17 mouse cellular contexts compared by ENCODE assay signal in genomic region chr4:136123792-136124161, GRCm38 (mm10). TPM values are rescaled to one million over a fixed set of nuclear protein-coding genes. Genes with fewer than 3 reads are reported as not detected.
A peak's percentile ranks its signal among the peaks of the same experiment; 100 is the strongest.
DNase-seq lines count a peak whose midpoint lies in the region; ATAC-seq and TF ChIP-seq lines count a peak whose summit lies in the region.
"Had no signal": no experiment of that assay in that cellular context is flagged by ENCODE, and none has a peak within 500 bp of the region (broad histone marks: within the 10 kb centered on the region; RNA-seq: fewer than 3 reads in every experiment).

No protein-coding gene starts in this region.

- H3K27me3 ChIP-seq in heart, postnatal 0 days (ENCODE audit: control insufficient read depth, insufficient read depth, low read length): no peaks in the 10 kb centered on the region
- 0 out of 2 replicates have a peak, but pooled peaks cover 6% of the 10 kb centered on the region for H3K27me3 ChIP-seq in liver, postnatal 0 days (ENCODE audit: insufficient read depth, low read length)
- peaks cover 2% of the 10 kb centered on the region; the same call in 1 of the 2 replicates for H3K27me3 ChIP-seq in liver, embryonic 11.5 days (replicated peaks; ENCODE audit: control insufficient read depth, insufficient read depth, low read length)
- H3K27me3 ChIP-seq in embryonic facial prominence, embryonic 10.5 days (replicated peaks; ENCODE audit: low read depth, poor library complexity, severe bottlenecking): no peaks in the 10 kb centered on the region
- no peaks in the 10 kb centered on the region for H3K27me3 ChIP-seq in small intestine, adult 2 months (ENCODE audit: control insufficient read depth, insufficient read depth, low read length)
- H3K27me3 ChIP-seq: forebrain, embryonic 13.5 days; hindbrain, embryonic 13.5 days; midbrain, embryonic 12.5 days had no signal

- no peaks in the 10 kb centered on the region; the same call in 1 of the 2 replicates for H3K4me1 ChIP-seq in heart, postnatal 0 days (ENCODE audit: control insufficient read depth, insufficient read depth)
- H3K4me1 ChIP-seq in liver, postnatal 0 days (ENCODE audit: insufficient read depth): peaks cover 12% of the 10 kb centered on the region
- H3K4me1 ChIP-seq in liver, embryonic 11.5 days (replicated peaks; ENCODE audit: control insufficient read depth, insufficient read depth, low read length): peaks cover 11% of the 10 kb centered on the region
- H3K4me1 ChIP-seq in embryonic facial prominence, embryonic 10.5 days: peaks cover 42% of the 10 kb centered on the region
- H3K4me1 ChIP-seq in small intestine, adult 2 months (ENCODE audit: control insufficient read depth, insufficient read depth, insufficient read length, low read length): peaks cover 11% of the 10 kb centered on the region
- H3K4me1 ChIP-seq: forebrain, embryonic 13.5 days; hindbrain, embryonic 13.5 days; midbrain, embryonic 12.5 days had no signal

- H3K36me3 ChIP-seq in heart, postnatal 0 days (replicated peaks; ENCODE audit: control insufficient read depth, insufficient read depth, low read length): no peaks in the 10 kb centered on the region
- H3K36me3 ChIP-seq in liver, postnatal 0 days (replicated peaks; ENCODE audit: insufficient read depth, low read length): no peaks in the 10 kb centered on the region
- no peaks in the 10 kb centered on the region for H3K36me3 ChIP-seq in liver, embryonic 11.5 days (ENCODE audit: control insufficient read depth, insufficient read depth, low read length)
- H3K36me3 ChIP-seq in embryonic facial prominence, embryonic 10.5 days (replicated peaks): no peaks in the 10 kb centered on the region
- no peaks in the 10 kb centered on the region for H3K36me3 ChIP-seq in small intestine, adult 2 months (ENCODE audit: control insufficient read depth, insufficient read depth, low read length)
- H3K36me3 ChIP-seq: hindbrain, embryonic 13.5 days; liver, embryonic 13.5 days; midbrain, embryonic 12.5 days had no signal

- H3K4me3 ChIP-seq in heart, postnatal 0 days (ENCODE audit: low read depth, low read length): no peak overlapping the region
- no peak overlapping the region for H3K4me3 ChIP-seq in liver, postnatal 0 days (ENCODE audit: low read depth, low read length)
- no peak overlapping the region for H3K4me3 ChIP-seq in liver, embryonic 11.5 days (ENCODE audit: low read depth, low read length)
- no peak overlapping the region for H3K4me3 ChIP-seq in embryonic facial prominence, embryonic 10.5 days
- peak overlapping the region; percentile 37 for H3K4me3 ChIP-seq in small intestine, adult 2 months (ENCODE audit: low read depth, low read length)
- H3K4me3 ChIP-seq: forebrain, embryonic 13.5 days; hindbrain, embryonic 13.5 days; liver, embryonic 13.5 days; midbrain, embryonic 12.5 days had no signal

- no peak overlapping the region for H3K4me2 ChIP-seq in heart, postnatal 0 days (ENCODE audit: low read depth, low read length)
- H3K4me2 ChIP-seq in liver, postnatal 0 days (ENCODE audit: low read depth, low read length): no peak overlapping the region
- no peak overlapping the region for H3K4me2 ChIP-seq in liver, embryonic 11.5 days
- H3K4me2 ChIP-seq: forebrain, embryonic 13.5 days; hindbrain, embryonic 13.5 days; liver, embryonic 13.5 days; midbrain, embryonic 12.5 days had no signal

- no peak for DNase-seq in heart, postnatal 0 days (ENCODE audit: low spot score)
- no peak for DNase-seq in heart, adult 11 months
- DNase-seq in liver, postnatal 0 days: no peak
- DNase-seq in liver, embryonic 11.5 days (ENCODE audit: low spot score): no peak
- DNase-seq in embryonic facial prominence, embryonic 10.5 days (ENCODE audit: low spot score): no peak
- no peak for DNase-seq in testis, postnatal 14 days (ENCODE audit: low spot score)
- no peak for DNase-seq in spleen, adult 18-20 months
- DNase-seq: adrenal gland, postnatal 10 days; cerebellum, adult 9-10 months; kidney, adult 11 months; liver, embryonic 13.5 days; lung, postnatal 14 days; thymus, postnatal 4 days had no signal

- no peak for TF ChIP-seq POLR2A in small intestine, adult 2 months (IDR thresholded peaks at IDR 0.05; ENCODE audit: low read depth, low read length)

- H3K9ac ChIP-seq in heart, postnatal 0 days (replicated peaks; ENCODE audit: low read depth, low read length): no peak overlapping the region
- H3K9ac ChIP-seq in liver, postnatal 0 days (replicated peaks): no peak overlapping the region
- no peak overlapping the region for H3K9ac ChIP-seq in liver, embryonic 11.5 days (ENCODE audit: low read depth, low read length)
- H3K9ac ChIP-seq: forebrain, embryonic 13.5 days; hindbrain, embryonic 13.5 days; liver, embryonic 13.5 days; midbrain, embryonic 12.5 days had no signal

- peak overlapping the region; percentile 74 for H3K27ac ChIP-seq in heart, postnatal 0 days (ENCODE audit: low read depth)
- peak overlapping the region; percentile 51; the same call in 1 of the 2 replicates for H3K27ac ChIP-seq in liver, postnatal 0 days (ENCODE audit: low read depth)
- H3K27ac ChIP-seq in liver, embryonic 11.5 days (ENCODE audit: low read depth, low read length): no peak overlapping the region
- H3K27ac ChIP-seq in embryonic facial prominence, embryonic 10.5 days (replicated peaks): 0 out of 2 replicates have a peak overlapping the region, but pooled peaks have one; percentile 35
- H3K27ac ChIP-seq in small intestine, adult 2 months (ENCODE audit: insufficient read depth, low read depth, low read length): peak overlapping the region; percentile 90
- H3K27ac ChIP-seq: forebrain, embryonic 13.5 days; hindbrain, embryonic 13.5 days; liver, embryonic 13.5 days; midbrain, embryonic 12.5 days had no signal

- WGBS in heart, postnatal 0 days: 74% methylated on average over 3 of the region's 3 CpGs
- 87% methylated on average over 3 of the region's 3 CpGs for WGBS in liver, postnatal 0 days (ENCODE audit: insufficient replicate concordance)
- WGBS in liver, embryonic 11.5 days: 93% methylated on average over 3 of the region's 3 CpGs
- WGBS in embryonic facial prominence, embryonic 10.5 days: 88% methylated on average over 3 of the region's 3 CpGs
- 74% methylated on average over 3 of the region's 3 CpGs for WGBS in small intestine, adult 2 months

- no peaks in the 10 kb centered on the region for H3K9me3 ChIP-seq in heart, postnatal 0 days (replicated peaks; ENCODE audit: control insufficient read depth, low read length)
- no peaks in the 10 kb centered on the region for H3K9me3 ChIP-seq in liver, postnatal 0 days (ENCODE audit: low read length)
- no peaks in the 10 kb centered on the region for H3K9me3 ChIP-seq in liver, embryonic 11.5 days (ENCODE audit: control insufficient read depth, low read length)
- no peaks in the 10 kb centered on the region for H3K9me3 ChIP-seq in embryonic facial prominence, embryonic 10.5 days
- H3K9me3 ChIP-seq: forebrain, embryonic 13.5 days; hindbrain, embryonic 13.5 days; liver, embryonic 13.5 days; midbrain, embryonic 12.5 days had no signal

- TF ChIP-seq CTCF in heart, postnatal 0 days (IDR thresholded peaks at IDR 0.05; ENCODE audit: low read depth): no peak
- no peak for TF ChIP-seq CTCF in liver, postnatal 0 days (IDR thresholded peaks at IDR 0.05; ENCODE audit: low read depth)
- no peak for TF ChIP-seq CTCF in small intestine, adult 2 months (IDR thresholded peaks at IDR 0.05; ENCODE audit: extremely low read depth, insufficient read length, insufficient replicate concordance, low read depth, low read length)

- TF ChIP-seq EP300 in heart, postnatal 0 days (IDR thresholded peaks at IDR 0.05; ENCODE audit: low read depth): no peak
- no peak for TF ChIP-seq EP300 in liver, postnatal 0 days (IDR thresholded peaks at IDR 0.05; ENCODE audit: low read depth)

- no peak for ATAC-seq in heart, postnatal 0 days (ENCODE audit: insufficient read depth, low read depth)
- no peak for ATAC-seq in liver, postnatal 0 days
- ATAC-seq in liver, embryonic 11.5 days (replicated peaks; ENCODE audit: low FRiP score): no peak
- ATAC-seq: forebrain, embryonic 13.5 days had no signal

RNA-seq across cellular contexts. Expression of gene Id3, which starts 19.5 kb away (rescaled TPM):
- 238 and 259 TPM in 2 replicates for total RNA-seq in heart, postnatal 0 days (2014; rRNA removed; ENCODE audit: low replicate concordance)
- polyA plus RNA-seq in heart, postnatal 0 days (2015; fragmentation: Nextera tagmentation; extraction: Ambion mirVana): 169 and 188 TPM in 2 replicates
- 77.3 and 79.1 TPM in 2 replicates for polyA plus RNA-seq in liver, postnatal 0 days (2015; fragmentation: Nextera tagmentation; extraction: Ambion mirVana)
- polyA plus RNA-seq in liver, embryonic 11.5 days (2014; fragmentation: Nextera tagmentation; extraction: Ambion mirVana): 191 and 200 TPM in 2 replicates
- polyA plus RNA-seq in embryonic facial prominence, embryonic 10.5 days (2016; fragmentation: Nextera tagmentation; extraction: Ambion mirVana): 593 and 611 TPM in 2 replicates
- polyA plus RNA-seq in small intestine, adult 2 months (2012; rRNA removed): 262 and 519 TPM in 2 replicates

RNA-seq across cellular contexts. Expression of gene E2f2, which starts 48.4 kb away (rescaled TPM):
- 6.4 and 6.9 TPM in 2 replicates for total RNA-seq in heart, postnatal 0 days (2014; rRNA removed; ENCODE audit: low replicate concordance)
- polyA plus RNA-seq in heart, postnatal 0 days (2015; fragmentation: Nextera tagmentation; extraction: Ambion mirVana): 2.4 and 2.6 TPM in 2 replicates
- polyA plus RNA-seq in liver, postnatal 0 days (2015; fragmentation: Nextera tagmentation; extraction: Ambion mirVana): 48.6 and 50.2 TPM in 2 replicates
- 9.0 and 9.2 TPM in 2 replicates for polyA plus RNA-seq in liver, embryonic 11.5 days (2014; fragmentation: Nextera tagmentation; extraction: Ambion mirVana)
- 6.2 TPM in 2 replicates for polyA plus RNA-seq in embryonic facial prominence, embryonic 10.5 days (2016; fragmentation: Nextera tagmentation; extraction: Ambion mirVana)
- polyA plus RNA-seq in small intestine, adult 2 months (2012; rRNA removed): 7.5 and 11.5 TPM in 2 replicates
